Mouse (Mus musculus) ES-Bruce4 (cell line): ENCODE results near the gene Pdgfc. TPM values are rescaled to one million over a fixed set of nuclear protein-coding genes. Genes with fewer than 3 reads are reported as not detected.

ENCODE experiments used
- H3K27ac ChIP-seq: 2 replicates; pipeline ENCODE4 v1.5.1; 2012; ENCODE audit warnings: low read length, inconsistent platforms; ENCODE audit not compliant: insufficient read depth
- H3K27me3 ChIP-seq: 2 replicates; pipeline ENCODE4 v1.6.1; 2012; ENCODE audit warnings: mild to moderate bottlenecking, low read length, inconsistent platforms; ENCODE audit not compliant: control insufficient read depth, poor library complexity, insufficient read depth, severe bottlenecking
- H3K36me3 ChIP-seq: 2 replicates; pipeline ENCODE4 v1.6.1; 2012; ENCODE audit warnings: inconsistent platforms, mild to moderate bottlenecking, low read length, moderate library complexity; ENCODE audit not compliant: control insufficient read depth, poor library complexity, insufficient read depth, severe bottlenecking
- H3K4me1 ChIP-seq: one replicate; pipeline ENCODE4 v1.8.1; 2011; ENCODE audit warnings: low read length; ENCODE audit not compliant: control insufficient read depth, insufficient read depth
- H3K4me3 ChIP-seq: 2 replicates; pipeline ENCODE4 v1.5.1; 2011; ENCODE audit warnings: low read depth, mild to moderate bottlenecking, low read length
- H3K9ac ChIP-seq: 2 replicates; pipeline ENCODE4 v1.6.1; 2012; ENCODE audit warnings: low read depth, mild to moderate bottlenecking, inconsistent platforms; ENCODE audit not compliant: poor library complexity, severe bottlenecking
- H3K9me3 ChIP-seq: replicated peaks from 2 replicates; pipeline ENCODE4 v1.6.1; 2012; ENCODE audit warnings: mild to moderate bottlenecking, low read length, inconsistent platforms; ENCODE audit not compliant: control insufficient read depth, poor library complexity, insufficient read depth, severe bottlenecking
- CTCF ChIP-seq: IDR thresholded peaks from one replicate; pipeline ENCODE4 v1.8.1; 2011; ENCODE audit warnings: low read depth, low read length
- EP300 ChIP-seq: IDR thresholded peaks from 2 replicates; pipeline ENCODE4 v1.6.1; 2011; ENCODE audit warnings: low read depth, low read length; ENCODE audit not compliant: insufficient read depth
- POLR2A ChIP-seq: IDR thresholded peaks from one replicate; pipeline ENCODE4 v1.8.1; 2011; ENCODE audit warnings: low read length; ENCODE audit not compliant: insufficient read depth
- polyA plus RNA-seq: library from polyadenylated mRNA; stranded (reverse); fragments of >200 nt; gene quantifications from 2 replicates; pipeline ENCODE4 v1.2.4, GENCODE M21; 2011; ENCODE audit warnings: low read depth; ENCODE audit not compliant: missing spikeins, insufficient read depth, insufficient read length

Gene Pdgfc
- polyA plus RNA-seq, 1 experiment: 5.5 TPM

DNA sequence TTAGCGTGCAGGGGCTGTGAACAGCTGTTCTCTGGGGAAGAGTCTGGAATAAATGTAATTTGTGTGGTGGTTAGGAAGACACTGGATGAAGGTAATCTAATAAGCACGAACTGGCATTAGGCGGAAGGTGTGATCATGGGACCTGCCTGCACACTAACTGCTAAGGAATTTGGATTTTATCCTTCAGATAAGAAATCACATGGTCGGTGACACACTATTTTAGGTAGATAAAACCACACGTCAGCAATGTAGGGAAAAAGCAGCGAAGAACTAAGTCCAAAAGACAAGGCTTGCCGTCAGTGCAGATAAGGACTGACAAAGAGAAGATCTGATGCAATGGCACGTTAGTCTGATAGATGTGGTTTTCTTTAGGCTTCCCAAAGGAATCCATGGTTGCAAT, 164.4 kb downstream of the Pdgfc start:
- no peak for TF ChIP-seq CTCF
- TF ChIP-seq EP300: no peak
- no peak for TF ChIP-seq POLR2A
- Histone ChIP-seq H3K4me1 (no peaks in the 10 kb centered on the region), H3K36me3 (no peaks in the 10 kb centered on the region), H3K27ac (no peak overlapping the region), H3K4me3 (no peak overlapping the region), H3K27me3 (no peaks in the 10 kb centered on the region), H3K9me3 (no peaks in the 10 kb centered on the region), H3K9ac (no peak overlapping the region)

DNA sequence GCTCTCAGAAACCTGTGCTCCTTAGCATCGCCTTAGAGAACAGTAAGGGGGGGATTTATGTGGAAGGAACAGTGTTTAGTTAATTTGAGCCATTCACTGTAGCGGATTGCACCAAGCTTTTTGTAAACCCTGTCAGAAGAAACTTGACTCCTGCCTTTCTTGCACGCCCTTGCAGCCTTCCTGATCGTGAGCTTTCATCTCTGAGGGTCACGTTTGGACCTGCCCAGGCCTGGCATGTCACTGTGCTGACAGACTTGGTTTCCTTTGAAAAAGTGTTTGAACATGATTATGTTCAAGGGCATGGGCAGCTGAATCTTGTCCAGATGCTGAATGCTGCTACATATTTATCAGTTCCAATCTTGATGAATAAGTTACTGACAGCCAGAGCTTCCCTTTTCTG, 169.0 kb downstream of the Pdgfc start:
- Histone ChIP-seq H3K4me1 (no peaks in the 10 kb centered on the region), H3K27me3 (no peaks in the 10 kb centered on the region), H3K4me3 (no peak overlapping the region), H3K27ac (no peak overlapping the region), H3K9ac (no peak overlapping the region), H3K36me3 (no peaks in the 10 kb centered on the region; the same call in 1 of the 2 replicates), H3K9me3 (no peaks in the 10 kb centered on the region)
- TF ChIP-seq EP300 (no peak), CTCF (no peak), POLR2A (no peak)

DNA sequence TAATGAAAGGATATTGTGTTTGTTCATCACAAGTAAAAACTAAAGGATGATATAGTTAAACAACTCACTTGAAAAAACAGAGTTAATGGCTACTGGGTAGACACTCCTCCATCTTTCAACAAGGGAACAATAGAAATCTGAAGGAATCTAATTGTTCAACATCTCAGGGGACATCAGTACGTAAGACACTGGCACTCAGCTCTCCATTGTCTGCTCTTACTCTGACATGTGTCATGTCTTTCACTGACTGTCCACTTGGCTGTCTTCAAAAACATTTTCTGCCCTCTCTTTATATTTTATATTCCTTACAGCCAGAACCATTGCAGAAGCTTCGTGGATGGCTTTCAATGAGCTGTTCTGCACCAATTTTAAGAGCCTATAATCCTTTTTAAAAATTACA, 172.0 kb downstream of the Pdgfc start:
- no peak for TF ChIP-seq EP300
- TF ChIP-seq CTCF: no peak
- no peak for TF ChIP-seq POLR2A

DNA sequence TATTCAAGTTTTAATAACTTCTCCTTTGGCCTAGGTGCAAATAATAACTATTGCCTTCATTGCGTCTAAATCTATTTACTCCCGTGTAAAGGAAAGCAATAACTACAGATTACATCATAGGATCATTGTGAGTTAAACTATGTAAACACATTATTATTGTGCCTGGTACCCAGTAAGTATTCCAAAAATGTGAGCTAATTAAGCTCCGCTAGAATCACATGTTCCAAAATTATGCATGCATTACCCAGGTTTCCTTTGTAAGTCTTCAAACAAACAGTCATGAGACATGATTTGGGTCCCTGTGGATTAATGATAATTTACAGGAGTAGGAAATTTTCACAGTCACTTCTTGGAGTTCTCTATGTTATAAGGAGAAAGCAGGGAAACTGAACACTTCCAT, 174.9 kb downstream of the Pdgfc start:
- H3K27me3 ChIP-seq: no peaks in the 10 kb centered on the region
- no peaks in the 10 kb centered on the region for H3K4me1 ChIP-seq
- H3K36me3 ChIP-seq: no peaks in the 10 kb centered on the region; the same call in 1 of the 2 replicates
- H3K9me3 ChIP-seq: no peaks in the 10 kb centered on the region
- H3K27ac ChIP-seq: no peak overlapping the region
- TF ChIP-seq CTCF (no peak), POLR2A (no peak), EP300 (no peak)
- H3K9ac ChIP-seq: no peak overlapping the region
- no peak overlapping the region for H3K4me3 ChIP-seq

More for the DNA sequence above, 172.0 kb downstream of the Pdgfc start:
- Histone ChIP-seq H3K9ac (no peak overlapping the region), H3K27ac (no peak overlapping the region), H3K9me3 (no peaks in the 10 kb centered on the region), H3K4me3 (no peak overlapping the region), H3K27me3 (no peaks in the 10 kb centered on the region), H3K4me1 (no peaks in the 10 kb centered on the region), H3K36me3 (no peaks in the 10 kb centered on the region; the same call in 1 of the 2 replicates)

DNA sequence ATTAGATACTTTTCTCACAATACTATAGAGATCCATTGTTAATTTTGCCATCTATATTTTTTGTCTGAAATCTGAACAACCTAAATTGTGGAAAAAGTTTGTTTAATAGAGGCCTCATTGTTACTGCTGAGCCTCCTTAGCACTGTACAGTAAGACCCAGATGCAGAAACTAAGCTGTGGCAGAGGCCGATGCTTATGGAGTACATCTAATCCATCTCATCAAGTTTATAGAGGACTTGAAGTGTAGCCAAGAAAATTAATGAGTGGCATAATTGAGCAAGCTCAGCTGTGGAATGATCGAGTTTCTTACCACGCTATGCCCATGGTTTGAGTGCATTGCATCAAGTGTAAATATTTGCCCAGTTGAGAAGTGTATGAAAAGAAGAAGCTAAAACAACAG, 175.4 kb downstream of the Pdgfc start:
- no peaks in the 10 kb centered on the region for H3K4me1 ChIP-seq
- no peaks in the 10 kb centered on the region; the same call in 1 of the 2 replicates for H3K36me3 ChIP-seq
- no peaks in the 10 kb centered on the region for H3K27me3 ChIP-seq

DNA sequence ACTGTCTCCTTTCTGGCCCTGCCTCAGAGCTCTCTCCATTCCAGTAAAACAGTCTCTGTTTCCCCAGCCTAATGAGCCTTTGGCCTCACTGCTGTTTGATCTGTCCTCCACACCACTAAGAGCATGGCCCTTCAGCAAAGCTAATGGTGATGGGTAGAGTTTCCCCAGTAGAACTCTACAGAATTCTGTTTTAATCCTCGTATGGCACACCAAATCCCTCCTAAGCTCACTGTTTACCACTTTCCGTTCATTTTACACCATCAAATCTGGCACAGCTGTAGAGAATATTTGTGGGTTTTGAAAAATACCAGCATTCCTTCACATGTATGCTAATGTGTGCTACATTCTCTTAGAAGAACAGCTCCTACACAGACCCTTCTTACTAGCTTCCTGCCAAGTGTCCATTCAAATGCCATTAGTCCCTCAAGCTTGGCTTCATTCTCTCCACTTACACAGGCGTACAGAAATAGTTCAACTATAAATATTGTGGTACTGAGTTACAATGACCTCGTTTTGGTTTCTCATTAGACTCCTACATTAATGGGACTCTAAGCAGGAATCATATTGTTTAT, 179.4 kb downstream of the Pdgfc start:
- Histone ChIP-seq H3K4me3 (no peak overlapping the region), H3K27me3 (no peaks in the 10 kb centered on the region), H3K36me3 (no peaks in the 10 kb centered on the region), H3K9ac (no peak overlapping the region), H3K27ac (no peak overlapping the region), H3K4me1 (no peaks in the 10 kb centered on the region), H3K9me3 (no peaks in the 10 kb centered on the region)
- TF ChIP-seq EP300 (no peak), POLR2A (no peak)

More for the DNA sequence above, 175.4 kb downstream of the Pdgfc start:
- Histone ChIP-seq H3K9me3 (no peaks in the 10 kb centered on the region), H3K27ac (no peak overlapping the region), H3K9ac (no peak overlapping the region), H3K4me3 (no peak overlapping the region)
- no peak for TF ChIP-seq POLR2A
- no peak for TF ChIP-seq CTCF
- no peak for TF ChIP-seq EP300
